Mouse (Mus musculus) splenic B cell, adult 2 months (primary cell): Measurements from ENCODE around the gene S1pr1.

Source experiments
- DNase-seq: peaks from one replicate; pipeline ENCODE4 v3.0.0-alpha.2; 2011; ENCODE audit warnings: low read depth, low spot score
- H3K27me3 ChIP-seq: 2 replicates; pipeline ENCODE4 v1.6.1; 2012; ENCODE audit warnings: mild to moderate bottlenecking, low read length, moderate library complexity, mixed read lengths; ENCODE audit not compliant: control insufficient read depth, poor library complexity, insufficient read depth, severe bottlenecking
- H3K36me3 ChIP-seq: 2 replicates; pipeline ENCODE4 v1.6.1; 2012; ENCODE audit warnings: mild to moderate bottlenecking, low read length, moderate library complexity, mixed read lengths; ENCODE audit not compliant: control insufficient read depth, poor library complexity, insufficient read depth, severe bottlenecking

Gene S1pr1

DNA sequence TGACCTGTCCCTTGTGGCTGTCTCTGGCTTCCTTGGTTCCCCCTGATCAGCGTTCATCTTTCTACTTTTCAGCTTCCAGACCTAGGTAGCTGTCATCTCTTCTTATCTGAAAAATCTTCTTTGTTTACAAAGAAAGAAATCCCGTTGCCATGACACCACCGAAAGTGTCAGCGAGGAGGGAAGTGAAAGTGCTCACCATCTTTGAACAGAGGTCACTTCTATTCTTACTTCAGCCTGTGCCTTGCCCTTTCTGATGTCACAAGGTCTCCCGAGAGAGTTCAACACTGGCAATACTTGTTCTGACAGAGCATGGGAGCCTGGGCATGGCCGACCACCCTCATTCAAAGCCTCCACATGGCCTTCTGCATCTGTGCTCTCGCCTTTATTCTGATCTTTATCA is 14.3 kb upstream of the S1pr1 start:
- peak; percentile 98 for DNase-seq
- H3K36me3 ChIP-seq = no peaks in the 10 kb centered on the region
- H3K27me3 ChIP-seq = no peaks in the 10 kb centered on the region

DNA sequence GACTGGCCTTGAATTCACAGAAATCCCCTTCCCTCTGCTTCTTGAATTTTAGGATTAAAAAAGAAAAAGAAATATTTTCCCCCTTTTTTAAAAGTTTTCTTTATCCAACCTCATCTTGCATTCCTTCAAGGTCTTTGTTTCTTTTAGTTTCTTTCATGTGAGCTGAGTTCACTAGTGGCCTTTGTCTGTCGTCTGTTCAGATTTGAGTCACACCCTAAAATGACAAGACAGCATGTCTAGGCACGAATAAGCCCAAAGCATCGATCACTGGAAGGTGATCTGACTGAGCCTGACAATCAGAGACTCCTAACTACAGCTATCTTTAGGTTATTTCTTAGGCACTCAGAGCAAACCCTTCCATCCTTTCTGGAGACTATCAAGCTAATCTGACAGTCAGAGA is 13.3 kb upstream of the S1pr1 start:
- no peak for DNase-seq
- Histone ChIP-seq H3K27me3 (no peaks in the 10 kb centered on the region), H3K36me3 (no peaks in the 10 kb centered on the region)

DNA sequence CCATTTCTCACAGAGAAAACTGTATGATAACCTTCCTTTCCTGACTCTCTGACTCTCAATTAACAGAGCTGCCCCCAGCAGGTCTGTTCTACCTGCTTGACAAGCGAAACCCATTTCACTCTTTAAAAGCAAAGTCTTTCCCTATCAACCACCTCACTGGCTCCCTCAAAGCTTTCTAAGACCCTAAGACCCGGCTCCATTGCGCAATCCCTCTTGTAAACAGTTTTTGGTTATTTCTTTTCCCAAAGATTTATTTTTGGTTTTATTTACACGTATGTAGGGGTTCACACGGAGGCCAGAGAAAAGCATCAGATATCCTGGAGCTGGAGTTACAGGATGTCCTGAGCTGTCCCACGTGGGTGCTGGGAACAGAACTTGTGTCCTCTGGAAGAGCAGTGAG is 4.0 kb upstream of the S1pr1 start:
- no peaks in the 10 kb centered on the region for H3K36me3 ChIP-seq
- H3K27me3 ChIP-seq = no peaks in the 10 kb centered on the region
- DNase-seq = no peak

DNA sequence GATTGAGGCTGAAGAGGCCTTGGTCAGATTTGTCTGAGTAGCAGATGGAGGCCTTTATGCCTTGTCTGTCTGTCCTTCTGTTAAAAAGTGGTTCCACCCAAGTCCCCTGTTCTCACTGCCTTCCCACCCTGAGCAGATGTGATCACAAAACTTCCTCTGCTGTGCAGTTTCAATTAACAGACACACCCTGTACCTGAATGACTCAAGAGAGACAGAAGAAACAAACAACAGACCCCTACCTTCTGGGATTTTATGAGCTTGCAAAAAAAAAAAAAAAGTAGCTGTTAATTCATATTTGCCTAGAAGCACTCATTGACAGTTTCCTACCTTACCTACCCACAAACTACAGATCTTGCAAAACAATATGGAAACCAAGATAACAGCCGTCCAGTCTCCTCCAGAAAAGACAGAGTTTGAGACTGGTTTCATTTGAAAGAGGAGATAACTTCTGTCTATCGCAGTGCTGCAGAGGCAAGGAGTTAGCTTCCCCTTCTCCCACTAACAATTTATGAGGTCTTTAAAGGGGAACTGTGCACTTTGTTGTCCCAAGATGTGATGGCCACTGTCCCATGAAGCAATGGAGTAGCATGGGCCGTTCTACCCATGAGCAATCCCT is 1.1 kb upstream of the S1pr1 start:
- H3K36me3 ChIP-seq = peaks cover 14% of the 10 kb centered on the region
- no peaks in the 10 kb centered on the region for H3K27me3 ChIP-seq
- peak; percentile 53 for DNase-seq

DNA sequence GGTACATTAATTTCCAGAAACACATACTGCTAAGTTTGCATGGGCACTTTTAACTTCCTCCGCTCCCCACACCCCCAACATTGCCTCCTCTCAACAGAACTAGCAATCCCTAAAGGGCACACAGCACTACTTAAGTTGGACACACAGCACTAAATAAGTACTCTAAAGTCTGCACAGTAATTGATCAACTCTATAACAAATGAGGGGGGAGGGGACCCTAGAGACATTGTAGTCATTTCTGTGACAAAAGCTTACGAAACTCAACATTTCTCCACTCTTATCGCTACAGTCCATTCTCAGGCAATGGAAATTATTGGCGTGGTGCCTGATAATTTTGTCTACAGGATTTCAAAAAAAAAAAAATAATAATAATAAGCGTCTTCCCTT is 830 bp downstream of the S1pr1 start:
- H3K27me3 ChIP-seq = no peaks in the 10 kb centered on the region
- peak; percentile 58 for DNase-seq
- peaks cover 18% of the 10 kb centered on the region for H3K36me3 ChIP-seq

DNA sequence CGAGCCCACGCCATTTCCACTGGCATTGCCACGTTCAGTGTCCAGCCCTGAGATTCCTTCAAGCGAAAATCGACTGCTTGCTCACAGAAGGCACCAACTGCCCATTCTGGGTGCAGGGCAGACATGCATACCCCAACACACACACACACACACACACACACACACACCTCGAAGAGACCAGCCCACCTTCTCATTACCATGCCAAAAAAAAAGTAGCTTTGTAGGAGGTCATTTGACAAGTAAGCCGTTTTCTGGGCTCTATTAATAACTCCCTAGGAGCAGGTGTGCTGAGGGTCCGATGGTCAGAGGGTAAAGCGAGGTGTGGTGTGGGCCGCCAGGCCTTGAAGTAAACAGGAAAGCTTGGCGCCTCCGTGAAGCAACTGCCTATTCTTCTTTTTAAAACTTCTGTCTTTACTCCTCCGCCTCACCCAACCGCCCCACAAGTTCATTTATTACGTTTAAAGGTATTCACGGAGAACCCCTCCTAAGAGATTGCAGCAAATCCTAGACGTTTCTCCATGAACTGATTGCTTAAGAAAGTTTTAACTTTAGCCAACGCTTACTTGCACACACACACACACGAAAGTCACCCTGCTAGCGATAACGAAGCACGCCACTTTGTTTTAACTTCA is 1.3 kb downstream of the S1pr1 start:
- peak; percentile 48 for DNase-seq
- peaks cover 23% of the 10 kb centered on the region for H3K36me3 ChIP-seq

DNA sequence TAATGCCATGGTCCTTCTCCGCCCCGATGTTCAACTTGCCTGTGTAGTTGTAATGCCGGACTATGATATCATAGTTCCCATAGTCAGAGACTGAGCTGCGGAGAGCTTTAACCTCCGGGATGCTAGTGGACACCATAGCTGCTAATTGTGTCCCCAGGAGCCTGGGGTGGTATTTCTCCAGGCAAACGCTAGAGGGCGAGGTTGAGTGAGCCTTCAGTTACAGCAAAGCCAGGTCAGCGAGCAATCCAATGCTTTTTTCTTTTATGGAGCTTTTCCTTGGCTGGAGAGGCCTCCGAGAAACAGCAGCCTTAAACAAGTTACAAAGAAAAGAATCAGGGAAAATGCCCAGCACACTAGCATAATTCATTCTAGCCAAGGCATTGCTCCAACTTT is 2.1 kb downstream of the S1pr1 start:
- peak; percentile 83 for DNase-seq
- Histone ChIP-seq H3K36me3 (peaks cover 24% of the 10 kb centered on the region), H3K27me3 (no peaks in the 10 kb centered on the region)

More for the DNA sequence above, 1.3 kb downstream of the S1pr1 start:
- no peaks in the 10 kb centered on the region for H3K27me3 ChIP-seq

DNA sequence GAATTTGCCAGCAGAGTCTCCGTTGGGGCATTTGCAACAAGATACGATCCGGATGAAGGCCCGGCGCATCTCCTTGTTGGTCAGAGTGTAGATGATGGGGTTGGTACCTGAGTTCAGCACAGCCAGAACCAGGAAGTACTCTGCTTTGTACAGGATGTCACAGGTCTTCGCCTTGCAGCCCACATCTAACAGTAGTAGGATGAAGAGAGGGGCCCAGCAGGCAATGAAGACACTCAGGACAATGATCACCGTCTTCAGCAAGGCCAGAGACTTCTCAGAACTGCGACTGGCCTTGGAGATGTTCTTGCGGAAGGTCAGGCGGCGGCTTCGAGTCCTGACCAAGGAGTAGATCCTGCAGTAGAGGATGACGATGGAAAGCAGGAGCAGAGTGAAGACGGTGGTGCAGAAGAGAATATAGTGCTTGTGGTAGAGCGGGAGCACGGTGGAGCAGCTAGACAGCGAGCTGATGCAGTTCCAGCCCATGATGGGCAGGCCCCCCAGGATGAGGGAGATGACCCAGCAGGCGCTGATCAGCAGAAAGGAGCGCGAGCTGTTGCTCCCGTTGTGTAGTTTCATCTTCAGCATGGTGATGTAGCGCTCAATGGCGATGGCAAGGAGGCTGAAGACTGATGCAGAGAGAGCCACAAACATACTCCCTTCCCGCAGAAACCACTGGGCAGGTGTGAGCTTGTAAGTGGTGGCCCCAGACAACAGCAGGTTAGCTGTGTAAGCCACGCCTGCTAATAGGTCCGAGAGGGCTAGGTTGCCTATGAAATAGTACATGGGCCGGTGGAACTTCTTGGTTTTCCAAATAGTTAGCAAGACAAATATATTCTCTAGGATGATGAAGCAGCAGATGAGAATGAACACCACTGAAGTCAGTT is 2.7 kb downstream of the S1pr1 start:
- no peaks in the 10 kb centered on the region for H3K27me3 ChIP-seq
- no peak for DNase-seq

DNA sequence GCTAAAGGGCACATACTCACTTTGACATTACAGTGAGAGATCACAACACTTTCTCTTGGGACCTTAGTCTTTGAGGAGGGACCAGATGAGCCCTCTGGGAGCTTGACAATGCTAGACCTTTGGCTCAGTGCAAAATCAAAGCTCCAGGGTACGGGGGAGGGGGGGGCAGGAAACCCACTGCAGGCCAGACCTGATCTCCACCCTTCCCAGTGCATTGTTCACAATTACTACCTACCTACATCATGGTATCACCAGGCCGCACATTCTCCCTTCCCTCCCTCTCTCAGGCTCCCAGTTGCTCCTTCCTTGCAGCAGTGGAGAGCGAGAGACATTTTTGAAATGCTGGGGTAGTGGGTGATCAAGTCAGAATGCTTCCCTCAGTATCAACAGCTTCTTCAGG is 3.5 kb downstream of the S1pr1 start:
- peaks cover 24% of the 10 kb centered on the region for H3K36me3 ChIP-seq
- no peaks in the 10 kb centered on the region for H3K27me3 ChIP-seq
- DNase-seq = no peak

More for the DNA sequence above, 2.7 kb downstream of the S1pr1 start:
- H3K36me3 ChIP-seq = peaks cover 24% of the 10 kb centered on the region

DNA sequence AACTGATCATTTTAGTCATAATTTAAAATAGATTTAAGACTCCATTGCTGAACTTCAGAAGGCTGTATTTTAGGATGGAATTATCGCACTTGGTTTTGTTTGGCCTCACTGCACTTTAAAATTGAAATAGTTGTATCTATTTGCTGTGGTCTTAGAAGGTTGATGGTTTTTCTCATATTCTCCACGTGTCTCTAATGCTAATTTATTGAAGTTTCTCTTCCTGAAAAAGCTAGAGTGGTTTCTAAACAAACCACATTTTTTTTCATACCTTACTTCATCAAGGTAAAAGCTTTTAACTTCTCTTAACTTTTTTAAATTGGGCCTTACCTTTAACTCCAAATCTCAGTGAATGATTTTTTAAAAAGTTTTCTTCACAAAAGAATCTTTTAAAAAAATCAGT is 4.8 kb downstream of the S1pr1 start:
- peaks cover 27% of the 10 kb centered on the region for H3K36me3 ChIP-seq
- H3K27me3 ChIP-seq = no peaks in the 10 kb centered on the region
- DNase-seq = peak; percentile 52

DNA sequence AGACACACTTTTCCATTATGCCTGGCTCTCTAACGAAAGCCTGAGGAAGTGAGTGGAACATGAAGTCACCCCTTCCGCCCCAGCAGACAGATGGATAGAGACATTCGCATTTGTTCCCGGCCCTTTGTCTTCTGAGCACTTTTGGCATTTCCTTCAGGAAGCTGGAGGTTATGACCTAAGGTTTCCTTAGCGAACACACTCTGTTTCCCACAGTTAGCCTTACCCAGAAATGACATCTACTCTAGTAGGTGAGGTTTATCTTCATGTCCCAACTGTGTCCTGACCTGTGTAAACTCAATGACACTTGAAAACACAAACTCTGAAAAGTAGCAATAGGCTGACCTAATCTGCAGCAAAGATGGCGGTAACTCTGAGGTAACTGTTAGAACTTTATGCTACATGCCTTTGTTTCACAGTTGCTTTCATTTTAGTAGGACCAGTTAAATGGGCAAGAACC is 5.7 kb downstream of the S1pr1 start:
- Histone ChIP-seq H3K27me3 (no peaks in the 10 kb centered on the region), H3K36me3 (peaks cover 27% of the 10 kb centered on the region)
- DNase-seq = no peak

DNA sequence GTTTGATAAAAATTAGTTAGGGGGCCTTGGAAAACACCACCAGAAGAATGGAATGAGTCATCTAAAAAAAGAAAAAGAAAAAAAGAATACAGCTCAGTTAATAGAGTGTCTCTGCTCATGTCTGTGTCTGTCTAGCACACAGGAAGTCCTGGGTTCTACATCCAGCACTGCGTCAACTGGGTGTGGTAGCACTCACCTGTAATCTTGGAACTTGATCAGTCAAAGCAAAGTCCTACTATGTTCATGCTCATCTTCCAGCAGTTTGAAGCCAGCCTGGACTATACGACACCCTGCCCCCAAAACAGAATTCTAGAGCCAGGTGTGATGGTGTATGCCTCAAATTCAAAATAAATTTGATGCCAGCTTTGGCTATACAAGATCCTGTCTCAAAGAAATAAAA is 8.1 kb downstream of the S1pr1 start:
- Histone ChIP-seq H3K36me3 (peaks cover 21% of the 10 kb centered on the region), H3K27me3 (no peaks in the 10 kb centered on the region)
- DNase-seq = no peak

DNA sequence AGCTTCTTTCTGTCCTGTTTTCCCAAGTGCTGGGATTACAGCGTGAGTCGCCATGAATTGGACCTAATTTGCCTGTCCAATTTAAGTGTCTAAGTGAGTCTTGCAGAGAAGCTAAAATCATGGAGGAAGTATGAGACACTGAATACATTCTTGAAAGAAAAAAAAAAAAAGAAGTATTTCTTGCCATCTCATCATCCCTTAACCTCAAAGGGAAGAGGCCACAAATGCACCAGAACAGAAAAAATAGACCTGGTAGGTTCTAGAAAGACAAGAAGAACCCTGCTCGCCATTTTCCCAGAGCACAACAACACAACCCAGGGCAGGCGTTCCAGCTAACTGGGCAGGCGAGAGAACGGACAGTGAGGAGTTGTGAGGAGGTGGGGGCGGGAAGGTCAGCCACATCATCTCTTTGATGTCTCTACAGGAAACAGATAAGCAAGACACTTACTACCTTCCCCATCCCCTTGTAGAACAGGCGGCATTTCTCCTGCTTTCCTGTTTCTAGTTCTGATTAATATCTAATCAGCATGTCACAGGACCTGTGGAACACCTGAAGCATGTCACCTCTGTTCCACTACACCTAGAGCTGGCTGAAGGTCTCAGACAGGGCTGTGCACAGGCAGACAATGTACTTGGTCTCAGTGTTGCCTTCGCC is 10.5 kb downstream of the S1pr1 start:
- peak; percentile 64 for DNase-seq
- H3K27me3 ChIP-seq = no peaks in the 10 kb centered on the region
- H3K36me3 ChIP-seq = peaks cover 12% of the 10 kb centered on the region; the same call in 1 of the 2 replicates

DNA sequence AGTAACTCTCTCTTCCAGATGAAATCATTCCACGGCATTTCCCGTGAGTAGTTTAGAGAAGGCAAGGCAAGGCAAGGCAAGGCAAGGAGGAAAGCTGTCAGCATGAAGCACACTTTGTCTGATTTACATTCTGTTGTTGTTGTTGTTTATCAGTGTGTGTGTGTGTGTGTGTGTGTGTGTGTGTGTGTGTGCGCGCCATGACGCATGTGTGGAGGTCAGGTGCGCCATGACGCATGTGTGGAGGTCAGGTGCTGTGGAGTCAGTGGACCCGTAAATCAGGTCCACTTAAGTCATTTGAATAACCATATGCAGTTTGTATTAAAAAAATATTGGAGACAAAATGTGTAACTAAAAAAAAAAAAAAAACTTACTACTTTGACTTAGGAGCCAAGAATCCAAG is 11.2 kb downstream of the S1pr1 start:
- Histone ChIP-seq H3K27me3 (no peaks in the 10 kb centered on the region), H3K36me3 (peaks cover 6% of the 10 kb centered on the region; the same call in 1 of the 2 replicates)
- peak; percentile 77 for DNase-seq
